Mouse (Mus musculus) embryonic facial prominence, embryonic 15.5 days (tissue): ENCODE results near the gene Negr1. TPM values are rescaled to one million over a fixed set of nuclear protein-coding genes. Genes with fewer than 3 reads are reported as not detected.

ENCODE experiments used
- ATAC-seq: fragments of 200-750 bp; cut with Nextera tagmentation; 2 replicates; pipeline ENCODE4 v1.8.0; 2017; ENCODE audit warnings: low read depth, moderate TSS enrichment; ENCODE audit not compliant: insufficient number of reproducible peaks, low FRiP score, low TSS enrichment
- H3K27ac ChIP-seq: fragments of 300-500 bp; sonication (generic); replicated peaks from 2 replicates; pipeline ENCODE4 v1.5.1; 2015; ENCODE audit warnings: mild to moderate bottlenecking, inconsistent platforms
- H3K27me3 ChIP-seq: fragments of 300-500 bp; sonication (generic); 2 replicates; pipeline ENCODE4 v1.6.1; 2015; ENCODE audit warnings: inconsistent platforms
- H3K36me3 ChIP-seq: fragments of 300-500 bp; sonication (generic); 2 replicates; pipeline ENCODE4 v1.6.1; 2015; ENCODE audit warnings: mild to moderate bottlenecking, inconsistent platforms
- H3K4me1 ChIP-seq: fragments of 300-500 bp; sonication (generic); 2 replicates; pipeline ENCODE4 v1.6.1; 2015; ENCODE audit warnings: inconsistent platforms
- H3K4me2 ChIP-seq: fragments of 300-500 bp; sonication (generic); replicated peaks from 2 replicates; pipeline ENCODE4 v1.6.1; 2015; ENCODE audit warnings: mild to moderate bottlenecking, inconsistent platforms
- H3K4me3 ChIP-seq: fragments of 300-500 bp; sonication (generic); replicated peaks from 2 replicates; pipeline ENCODE4 v1.5.1; 2015; ENCODE audit warnings: mild to moderate bottlenecking, inconsistent platforms
- H3K9ac ChIP-seq: fragments of 300-500 bp; sonication (generic); 2 replicates; pipeline ENCODE4 v1.6.1; 2015; ENCODE audit warnings: inconsistent platforms
- H3K9me3 ChIP-seq: fragments of 300-500 bp; sonication (generic); replicated peaks from 2 replicates; pipeline ENCODE4 v1.6.1; 2016; ENCODE audit warnings: inconsistent platforms
- WGBS: fragments of 180-500 bp; shearing (Covaris S2); methylation state at CpG from one replicate; pipeline ENCODE4 v1.1.7; 2015; 5-methylcytosine and 5-hydroxymethylcytosine counted together
- polyA plus RNA-seq: library from polyadenylated mRNA; unstranded; fragments of >200 nt; fragmentation: Nextera tagmentation; extraction: Ambion mirVana; gene quantifications from 2 replicates; pipeline ENCODE4 v1.2.1, GENCODE M21; 2015

The Negr1 gene
- polyA plus RNA-seq, 1 experiment from 2014 or later = 6.1 TPM

DNA sequence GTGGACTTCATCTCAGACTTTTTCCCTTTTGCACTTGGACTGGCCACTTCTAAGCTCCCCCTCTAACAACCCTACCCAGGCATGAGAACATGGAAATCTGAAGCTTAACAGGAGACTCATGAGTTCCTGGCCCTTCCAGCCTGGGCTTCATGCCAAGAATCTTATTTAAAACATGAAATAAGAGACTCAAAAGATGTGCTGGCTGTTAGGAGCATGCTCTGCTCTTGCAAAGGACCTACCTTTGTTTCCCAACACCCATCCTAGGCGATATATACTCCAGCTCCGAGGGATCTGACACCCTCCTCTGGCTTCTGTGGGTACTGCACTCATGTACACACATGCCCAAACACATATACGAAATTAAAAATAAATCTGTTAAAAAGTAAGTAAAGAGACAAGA is 797.3 kb downstream of the Negr1 start:
- no peaks in the 10 kb centered on the region for H3K27me3 ChIP-seq
- no peaks in the 10 kb centered on the region for H3K4me1 ChIP-seq
- no peak overlapping the region for H3K4me2 ChIP-seq
- no peaks in the 10 kb centered on the region for H3K36me3 ChIP-seq
- peak; percentile 86 for ATAC-seq
- WGBS = 43% methylated on average over 3 of the region's 3 CpGs
- 0 out of 2 replicates have a peak overlapping the region, but pooled peaks have one; percentile 34 for H3K27ac ChIP-seq
- no peak overlapping the region for H3K9ac ChIP-seq
- no peaks in the 10 kb centered on the region for H3K9me3 ChIP-seq
- H3K4me3 ChIP-seq = no peak overlapping the region

DNA sequence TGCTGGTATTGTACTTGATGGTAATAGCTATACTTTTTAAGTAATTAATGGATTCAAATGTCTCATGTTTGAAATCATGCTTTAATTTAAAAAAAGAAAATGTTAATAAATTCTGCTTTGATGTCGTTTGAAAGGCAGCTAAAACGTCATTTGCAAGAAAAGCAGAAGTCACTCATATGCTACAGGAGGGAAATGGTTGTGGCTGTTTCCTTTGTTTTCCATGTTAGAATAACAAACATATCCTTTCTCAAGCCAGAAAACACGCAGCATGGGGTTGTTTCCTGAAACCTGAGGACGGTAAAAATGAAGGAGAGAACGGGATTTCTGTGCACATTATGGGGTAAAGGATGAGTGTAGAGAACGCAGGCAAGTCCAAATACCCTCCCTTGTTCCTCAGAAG is 798.2 kb downstream of the Negr1 start:
- ATAC-seq = no peak
- Histone ChIP-seq H3K36me3 (no peaks in the 10 kb centered on the region), H3K9me3 (no peaks in the 10 kb centered on the region), H3K9ac (no peak overlapping the region), H3K27me3 (no peaks in the 10 kb centered on the region), H3K4me3 (no peak overlapping the region), H3K4me2 (no peak overlapping the region), H3K4me1 (no peaks in the 10 kb centered on the region), H3K27ac (no peak overlapping the region)
- WGBS = 71% methylated on average over 6 of the region's 6 CpGs
